Mouse (Mus musculus): ENCODE measurements around the gene Fer1l4.

Gene Fer1l4

GRCm38 (mm10) chr2:156005393-156005792, 47.4 kb downstream of the Fer1l4 start:
- DNase-seq, result peak in 1 of 2 experiments; percentile 21

GRCm38 (mm10) chr2:155991863-155992321, 60.9 kb downstream of the Fer1l4 start:
- DNase-seq, result peak; percentile 70 to 87

DNA sequence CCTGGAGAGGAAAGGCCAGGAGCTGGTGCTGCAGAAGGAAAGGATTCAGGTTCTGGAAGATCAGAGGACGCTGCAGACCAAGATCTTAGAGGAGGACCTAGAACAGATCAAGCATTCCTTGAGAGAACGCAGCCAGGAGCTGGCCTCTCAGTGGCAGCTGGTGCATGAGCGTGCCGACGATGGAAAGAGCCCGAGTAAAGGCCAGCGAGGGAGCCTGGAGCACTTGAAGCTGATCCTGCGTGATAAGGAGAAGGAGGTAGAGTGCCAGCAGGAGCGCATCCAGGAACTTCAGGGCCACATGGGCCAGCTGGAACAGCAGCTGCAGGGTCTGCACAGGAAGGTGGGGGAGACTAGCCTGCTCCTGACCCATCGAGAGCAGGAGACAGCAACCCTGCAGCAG, 61.6 kb downstream of the Fer1l4 start:
- no peak for DNase-seq

GRCm38 (mm10) chr2:155989085-155989484, 63.7 kb downstream of the Fer1l4 start:
- DNase-seq, result no peak

DNA sequence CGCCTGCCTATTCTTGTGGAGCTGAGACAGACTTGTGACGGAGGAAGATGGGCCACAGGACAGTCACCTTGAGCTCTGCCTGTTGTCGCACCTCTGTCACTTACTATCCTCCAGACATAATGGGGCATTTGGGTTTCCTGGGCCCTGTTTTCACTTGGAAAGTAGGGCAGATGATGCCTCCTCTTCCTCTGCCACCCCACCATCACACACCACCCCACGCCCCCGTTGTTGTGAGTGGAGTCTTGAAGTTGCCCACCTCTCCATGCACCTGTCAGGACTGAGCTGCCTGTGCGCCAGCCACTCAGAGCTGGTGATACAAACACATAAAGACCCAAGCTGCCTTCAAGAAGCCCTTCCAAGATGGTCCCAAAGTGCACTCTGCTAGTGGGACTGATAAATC, 65.6 kb downstream of the Fer1l4 start:
- no peak for DNase-seq

DNA sequence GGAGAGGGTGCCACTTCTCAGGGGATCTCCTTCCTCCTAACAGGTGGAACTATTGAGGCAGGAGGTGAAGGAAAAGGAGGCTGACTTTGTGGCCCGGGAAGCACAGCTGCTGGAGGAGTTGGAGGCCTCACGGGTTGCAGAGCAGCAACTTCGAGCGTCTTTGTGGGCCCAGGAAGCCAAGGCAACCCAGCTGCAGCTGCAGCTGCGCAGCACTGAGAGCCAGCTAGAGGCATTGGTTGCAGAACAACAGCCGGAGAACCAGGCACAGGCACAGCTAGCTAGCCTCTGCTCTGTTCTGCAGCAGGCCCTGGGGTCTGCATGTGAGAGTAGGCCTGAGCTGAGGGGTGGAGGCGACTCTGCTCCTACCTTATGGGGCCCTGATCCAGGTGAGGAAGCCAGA, 67.0 kb downstream of the Fer1l4 start:
- DNase-seq, result no peak

- DNase-seq, result peak; percentile 55 to 58
These were observed 73.3 kb downstream of the Fer1l4 start for GRCm38 (mm10) chr2:155979328-155979991.

DNA sequence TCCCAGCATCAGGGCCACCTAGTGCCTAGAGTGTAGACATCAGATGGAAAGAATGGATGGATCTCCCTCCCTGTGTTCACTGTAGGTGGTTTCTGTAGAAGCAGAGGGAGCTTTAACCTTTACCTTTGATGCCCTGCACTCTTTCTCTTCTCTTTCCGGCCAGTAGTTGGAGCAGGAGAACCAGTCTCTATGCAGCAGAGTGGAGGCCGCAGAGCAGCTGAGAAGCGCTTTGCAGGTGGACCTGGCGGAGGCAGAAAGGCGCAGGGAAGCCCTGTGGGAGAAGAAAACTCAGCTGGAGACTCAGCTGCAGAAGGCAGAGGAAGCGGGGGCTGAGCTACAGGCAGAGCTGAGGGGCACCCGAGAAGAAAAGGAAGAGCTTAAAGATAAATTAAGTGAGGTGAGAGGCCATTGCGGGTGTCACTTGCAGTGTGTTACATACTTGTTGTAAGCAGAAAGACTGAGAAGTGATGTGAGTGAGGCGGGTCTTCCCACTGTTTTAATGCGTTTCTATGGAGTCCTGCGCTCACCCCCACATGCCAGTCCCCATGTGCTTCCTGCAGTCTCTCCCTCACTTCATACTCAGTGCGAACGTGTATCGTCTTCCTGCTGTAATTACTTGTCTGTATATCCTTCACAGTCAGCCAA, 78.5 kb downstream of the Fer1l4 start:
- DNase-seq, result no peak

DNA sequence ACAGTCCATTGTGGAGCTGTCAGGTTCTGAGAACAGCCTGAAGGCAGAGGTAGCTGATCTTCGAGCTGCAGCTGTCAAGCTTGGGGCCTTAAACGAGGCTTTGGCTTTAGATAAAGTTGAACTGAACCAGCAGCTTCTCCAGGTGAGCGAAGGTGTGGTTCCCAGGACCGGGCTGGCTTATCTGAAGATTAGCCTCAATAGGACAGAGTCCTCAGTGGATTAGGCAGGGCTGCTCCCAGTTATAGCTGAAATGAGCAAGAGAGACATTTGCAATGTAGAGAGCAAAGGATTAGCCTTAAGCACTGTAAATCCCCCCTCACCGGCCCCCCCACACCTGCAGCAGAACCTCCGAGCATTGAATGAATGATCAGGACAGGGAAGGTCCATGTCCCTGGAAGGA, 79.4 kb downstream of the Fer1l4 start:
- DNase-seq, result no peak

All from lung, postnatal 4 days (tissue).